Mouse (Mus musculus) right cerebral cortex, postnatal 4 days (tissue): ENCODE data around the gene Mipep.

Experiments
- DNase-seq: peaks from one replicate; pipeline ENCODE4 v3.0.0-alpha.2; 2022

The Mipep gene

GRCm38 (mm10) chr14:60885361-60885950 is 101.1 kb downstream of the Mipep start:
- no peak for DNase-seq

- DNase-seq: no peak
Measured at GRCm38 (mm10) chr14:60893882-60894281, 109.5 kb downstream of the Mipep start.

GRCm38 (mm10) chr14:60895172-60896000 is 111.0 kb downstream of the Mipep start:
- DNase-seq: no peak

GRCm38 (mm10) chr14:60898086-60898667 is 113.8 kb downstream of the Mipep start:
- no peak for DNase-seq

- DNase-seq: no peak
Measured at GRCm38 (mm10) chr14:60904501-60904900, 120.1 kb downstream of the Mipep start.

- DNase-seq: no peak
Measured at GRCm38 (mm10) chr14:60906421-60907374, 122.3 kb downstream of the Mipep start.

- no peak for DNase-seq
Measured at GRCm38 (mm10) chr14:60909351-60909750, 125.0 kb downstream of the Mipep start.

- no peak for DNase-seq
Measured at GRCm38 (mm10) chr14:60910506-60911444, 126.4 kb downstream of the Mipep start.

GRCm38 (mm10) chr14:60912981-60913468 is 128.7 kb downstream of the Mipep start:
- DNase-seq: no peak

- DNase-seq: no peak
Measured at GRCm38 (mm10) chr14:60916661-60917060, 132.3 kb downstream of the Mipep start.

GRCm38 (mm10) chr14:60926011-60926410 is 141.6 kb downstream of the Mipep start:
- no peak for DNase-seq

GRCm38 (mm10) chr14:60935705-60936104 is 151.3 kb downstream of the Mipep start:
- DNase-seq: no peak

- no peak for DNase-seq
Measured at GRCm38 (mm10) chr14:60937481-60938039, 153.2 kb downstream of the Mipep start.
